Mouse (Mus musculus): ENCODE data around the gene Dpagt1.

DNA sequence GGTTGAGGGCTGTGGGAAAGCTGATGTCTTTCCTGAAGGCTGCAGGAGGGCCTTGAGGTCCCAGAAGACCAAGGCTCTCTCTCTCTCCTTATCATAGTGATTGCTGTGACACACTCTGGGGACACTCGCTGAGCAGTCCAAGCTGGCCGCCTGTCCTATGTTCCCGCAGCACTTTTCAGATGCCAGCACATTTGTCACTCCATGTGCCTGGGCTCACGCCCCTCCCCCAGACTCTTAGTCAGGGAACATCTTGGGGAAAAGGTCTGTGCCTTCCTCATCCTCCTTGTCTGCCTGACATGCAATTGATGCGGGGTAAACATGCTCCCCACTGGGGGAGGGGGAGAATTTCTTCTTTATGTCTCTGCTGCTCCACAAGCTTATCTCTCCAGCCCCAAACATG lies 42.6 kb upstream of the Dpagt1 start:
- no peak for TF ChIP-seq GATA1 (IDR thresholded peaks at IDR 0.05; ENCODE audit: low read length)
- no peak for TF ChIP-seq TAL1 (IDR thresholded peaks at IDR 0.05; ENCODE audit: low read length)

Data from erythroblast, embryonic 14.5 days (primary cell).